Mouse (Mus musculus) retina, embryonic 14.5 days (tissue): ENCODE measurements at regions not wholly inside any gene's neighbourhood (a gene's known extent, or its start where the extent isn't known, plus 50 kb on each side); places are given as distances from the start of the nearest gene placed in this dataset.

Source experiments
- DNase-seq: peaks from one replicate; pipeline ENCODE4 v3.0.0-alpha.2; 2015; ENCODE audit warnings: low spot score

GRCm38 (mm10) chr1:154117688-154118373, 83.2 kb upstream of the Zfp648 start:
- DNase-seq: peak; percentile 61

GRCm38 (mm10) chr1:154118374-154119004, 82.5 kb upstream of the Zfp648 start:
- peak; percentile 82 for DNase-seq

GRCm38 (mm10) chr1:154119611-154120010, 81.4 kb upstream of the Zfp648 start:
- DNase-seq: no peak

- no peak for DNase-seq
These were observed 80.3 kb upstream of the Zfp648 start for GRCm38 (mm10) chr1:154120693-154121092.

GRCm38 (mm10) chr1:154124981-154125380, 76.0 kb upstream of the Zfp648 start:
- DNase-seq: no peak

GRCm38 (mm10) chr1:154126487-154126886, 74.5 kb upstream of the Zfp648 start:
- DNase-seq: no peak

GRCm38 (mm10) chr1:154139488-154139887, 61.5 kb upstream of the Zfp648 start:
- no peak for DNase-seq

- no peak for DNase-seq
These were observed 57.3 kb upstream of the Zfp648 start for GRCm38 (mm10) chr1:154143691-154144090.

- DNase-seq: no peak
These were observed 53.9 kb upstream of the Zfp648 start for GRCm38 (mm10) chr1:154147001-154147571.

- DNase-seq: no peak
These were observed 52.0 kb upstream of the Zfp648 start for GRCm38 (mm10) chr1:154148948-154149347.

GRCm38 (mm10) chr1:154149431-154150143, 51.4 kb upstream of the Zfp648 start:
- no peak for DNase-seq

- DNase-seq: peak; percentile 69
These were observed 50.7 kb upstream of the Zfp648 start for GRCm38 (mm10) chr1:154150167-154150851.
